Mouse (Mus musculus): ENCODE results near the gene Tex45.

Gene Tex45

GRCm38 (mm10) chr8:3470562-3470961 is at the start of gene Tex45:
Gene Tex45, plus strand, starts transcription at chr8:3470862.
- no peak for DNase-seq (ENCODE audit: low spot score in 2 of 2)

- DNase-seq (ENCODE audit: low spot score in 2 of 2), result no peak
Observed at GRCm38 (mm10) chr8:3421507-3421906, 49.2 kb upstream of the Tex45 start.

GRCm38 (mm10) chr8:3425217-3425616 is 45.4 kb upstream of the Tex45 start:
- no peak for DNase-seq (ENCODE audit: low spot score in 2 of 2)

- DNase-seq (ENCODE audit: low spot score in 2 of 2), result no peak
Observed at GRCm38 (mm10) chr8:3426211-3426610, 44.5 kb upstream of the Tex45 start.

GRCm38 (mm10) chr8:3428426-3428825 is 42.2 kb upstream of the Tex45 start:
- DNase-seq (ENCODE audit: low spot score in 2 of 2), result no peak

- no peak for DNase-seq (ENCODE audit: low spot score in 2 of 2)
Observed at GRCm38 (mm10) chr8:3429966-3430365, 40.7 kb upstream of the Tex45 start.

- DNase-seq (ENCODE audit: low spot score in 2 of 2), result no peak
Observed at GRCm38 (mm10) chr8:3431113-3431512, 39.5 kb upstream of the Tex45 start.

GRCm38 (mm10) chr8:3436492-3436891 is 34.2 kb upstream of the Tex45 start:
- DNase-seq (ENCODE audit: low spot score in 2 of 2), result no peak

GRCm38 (mm10) chr8:3439510-3439909 is 31.2 kb upstream of the Tex45 start:
- DNase-seq (ENCODE audit: low spot score in 2 of 2), result peak; percentile 13 to 49

- DNase-seq (ENCODE audit: low spot score in 2 of 2), result no peak
Observed at GRCm38 (mm10) chr8:3449226-3449625, 21.4 kb upstream of the Tex45 start.

GRCm38 (mm10) chr8:3450670-3451069 is 20.0 kb upstream of the Tex45 start:
- peak; percentile 27 to 73 for DNase-seq (ENCODE audit: low spot score in 2 of 2)

GRCm38 (mm10) chr8:3451992-3452391 is 18.7 kb upstream of the Tex45 start:
- DNase-seq (ENCODE audit: low spot score in 2 of 2), result no peak

- DNase-seq (ENCODE audit: low spot score in 2 of 2), result no peak
Observed at GRCm38 (mm10) chr8:3463248-3463647, 7.4 kb upstream of the Tex45 start.

GRCm38 (mm10) chr8:3464309-3464708 is 6.4 kb upstream of the Tex45 start:
- DNase-seq (ENCODE audit: low spot score in 2 of 2), result peak in 1 of 2 experiments; percentile 63

- peak; percentile 90 to 95 for DNase-seq (ENCODE audit: low spot score in 2 of 2)
Observed at GRCm38 (mm10) chr8:3467006-3467885, 3.4 kb upstream of the Tex45 start, which contains the start of gene Pex11g. Gene Pex11g, minus strand, starts transcription at chr8:3467680.

GRCm38 (mm10) chr8:3467886-3468545 is 2.6 kb upstream of the Tex45 start:
- DNase-seq (ENCODE audit: low spot score in 2 of 2), result no peak

GRCm38 (mm10) chr8:3468838-3469237 is 1.8 kb upstream of the Tex45 start:
- DNase-seq (ENCODE audit: low spot score in 2 of 2), result no peak

GRCm38 (mm10) chr8:3475715-3476429 is 5.2 kb downstream of the Tex45 start:
- no peak for DNase-seq (ENCODE audit: low spot score in 2 of 2)

- DNase-seq (ENCODE audit: low spot score in 2 of 2), result no peak
Observed at GRCm38 (mm10) chr8:3480221-3480785, 9.6 kb downstream of the Tex45 start.

- no peak for DNase-seq (ENCODE audit: low spot score in 2 of 2)
Observed at GRCm38 (mm10) chr8:3481605-3482004, 10.9 kb downstream of the Tex45 start.

GRCm38 (mm10) chr8:3482240-3482740 is 11.6 kb downstream of the Tex45 start:
- no peak for DNase-seq (ENCODE audit: low spot score in 2 of 2)

GRCm38 (mm10) chr8:3483546-3483945 is 12.9 kb downstream of the Tex45 start:
- DNase-seq (ENCODE audit: low spot score in 2 of 2), result no peak
